Mouse (Mus musculus) gastrocnemius, adult 2 months (tissue): ENCODE data around the gene Hjurp. TPM values are rescaled to one million over a fixed set of nuclear protein-coding genes. Genes with fewer than 3 reads are reported as not detected.

Source experiments
- DNase-seq: peaks from one replicate; pipeline ENCODE4 v3.0.0; 2022
- H3K27ac ChIP-seq: fragments of 200-600 bp; 2 replicates; pipeline ENCODE4 v1.8.1; 2022; ENCODE audit warnings: mild to moderate bottlenecking
- H3K4me3 ChIP-seq: fragments of 200-600 bp; 2 replicates; pipeline ENCODE4 v1.8.1; 2022; ENCODE audit warnings: mild to moderate bottlenecking, moderate library complexity
- CTCF ChIP-seq: fragments of 200-600 bp; IDR thresholded peaks from 2 replicates; pipeline ENCODE4 v1.8.1; 2022; ENCODE audit warnings: antibody characterized with exemption, mild to moderate bottlenecking, moderate library complexity
- intact Hi-C: fragments of 180-260 bp; cut with DNase I; formaldehyde crosslinking; loops from one replicate; pipeline ENCODE4 v1.15.1; 2025
- total RNA-seq, 2 experiments: library from RNA; stranded (reverse); gene quantifications; 2 replicates each; pipeline ENCODE4 v1.2.3; 2021

Hjurp gene
- total RNA-seq, 2 experiments from 2014 or later: 6.1 to 6.6 TPM

- no peak for TF ChIP-seq CTCF
- H3K4me3 ChIP-seq: no peak overlapping the region
- H3K27ac ChIP-seq: no peak overlapping the region
- intact Hi-C loops: no loop called here
- DNase-seq: no peak
Observed at GRCm38 (mm10) chr1:88292057-88292456, 14.6 kb upstream of the Hjurp start.

- intact Hi-C loops: no loop called here
- no peak for TF ChIP-seq CTCF
- no peak for DNase-seq
- Histone ChIP-seq H3K27ac (no peak overlapping the region), H3K4me3 (no peak overlapping the region)
Observed at GRCm38 (mm10) chr1:88291409-88292005, 14.1 kb upstream of the Hjurp start.

GRCm38 (mm10) chr1:88290511-88290910 lies 13.1 kb upstream of the Hjurp start:
- intact Hi-C loops: no loop called here
- Histone ChIP-seq H3K4me3 (no peak overlapping the region), H3K27ac (no peak overlapping the region)
- TF ChIP-seq CTCF: no peak
- DNase-seq: no peak

- peak; percentile 72 for TF ChIP-seq CTCF
- H3K4me3 ChIP-seq: no peak overlapping the region
- DNase-seq: peak; percentile 50
- intact Hi-C loops: no loop called here
- no peak overlapping the region for H3K27ac ChIP-seq
Observed at GRCm38 (mm10) chr1:88289917-88290316, 12.5 kb upstream of the Hjurp start.

- Histone ChIP-seq H3K27ac (no peak overlapping the region), H3K4me3 (no peak overlapping the region)
- intact Hi-C loops: no loop called here
- DNase-seq: no peak
- TF ChIP-seq CTCF: no peak
Observed at GRCm38 (mm10) chr1:88289152-88289551, 11.7 kb upstream of the Hjurp start.

GRCm38 (mm10) chr1:88288789-88289127 lies 11.3 kb upstream of the Hjurp start:
- intact Hi-C loops: no loop called here
- no peak for TF ChIP-seq CTCF
- H3K4me3 ChIP-seq: no peak overlapping the region
- no peak overlapping the region for H3K27ac ChIP-seq
- DNase-seq: no peak

GRCm38 (mm10) chr1:88288056-88288788 lies 10.8 kb upstream of the Hjurp start:
- no peak overlapping the region for H3K27ac ChIP-seq
- TF ChIP-seq CTCF: no peak
- intact Hi-C loops: no loop called here
- no peak overlapping the region for H3K4me3 ChIP-seq
- DNase-seq: no peak

- no peak overlapping the region for H3K4me3 ChIP-seq
- DNase-seq: peak; percentile 51
- intact Hi-C loops: no loop called here
- no peak overlapping the region for H3K27ac ChIP-seq
- TF ChIP-seq CTCF: peak; percentile 92
Observed at GRCm38 (mm10) chr1:88287697-88287980, 10.2 kb upstream of the Hjurp start.

GRCm38 (mm10) chr1:88286887-88287696 lies 9.7 kb upstream of the Hjurp start:
- peak; percentile 18 for DNase-seq
- intact Hi-C loops: no loop called here
- TF ChIP-seq CTCF: no peak
- Histone ChIP-seq H3K4me3 (no peak overlapping the region), H3K27ac (no peak overlapping the region)

- H3K4me3 ChIP-seq: no peak overlapping the region
- TF ChIP-seq CTCF: no peak
- peak; percentile 25 for DNase-seq
- intact Hi-C loops: no loop called here
- no peak overlapping the region for H3K27ac ChIP-seq
Observed at GRCm38 (mm10) chr1:88286136-88286845, 8.9 kb upstream of the Hjurp start.

GRCm38 (mm10) chr1:88285652-88286051 lies 8.2 kb upstream of the Hjurp start:
- no peak overlapping the region for H3K27ac ChIP-seq
- intact Hi-C loops: no loop called here
- DNase-seq: no peak
- H3K4me3 ChIP-seq: no peak overlapping the region
- no peak for TF ChIP-seq CTCF

GRCm38 (mm10) chr1:88284946-88285320 lies 7.5 kb upstream of the Hjurp start:
- DNase-seq: peak; percentile 52
- Histone ChIP-seq H3K4me3 (no peak overlapping the region), H3K27ac (no peak overlapping the region)
- peak; percentile 61 for TF ChIP-seq CTCF
- intact Hi-C loops: no loop called here
